Mouse (Mus musculus): ENCODE measurements around the gene Itgav. TPM values are rescaled to one million over a fixed set of nuclear protein-coding genes. Genes with fewer than 3 reads are reported as not detected.

The Itgav gene
- polyA plus RNA-seq, 1 experiment from 2014 or later, result 74.3 TPM

DNA sequence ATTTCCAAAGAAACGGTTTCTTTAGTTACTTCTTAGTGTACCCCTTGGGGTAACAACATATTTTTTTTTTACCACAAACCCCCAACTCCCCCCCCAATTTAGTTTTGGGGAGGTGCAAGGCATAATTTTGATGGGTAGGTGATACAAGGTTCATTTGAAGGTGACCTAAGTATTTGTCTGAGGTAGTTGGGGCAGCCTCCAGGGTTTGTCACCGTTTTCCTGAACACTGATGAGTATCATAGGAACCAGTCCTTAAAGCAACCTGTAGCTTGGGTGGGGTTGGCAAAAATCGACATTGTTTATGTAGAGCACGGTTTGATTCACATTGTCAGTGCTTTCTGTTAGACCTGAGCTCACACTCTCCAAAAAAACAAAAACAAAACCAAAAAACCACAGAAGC, 1.6 kb downstream of the Itgav start:
- ATAC-seq (ENCODE audit: low FRiP score, low TSS enrichment) (no peak), DNase-seq (ENCODE audit: low spot score) (no peak)
- no peaks in the 10 kb centered on the region for H3K36me3 ChIP-seq (ENCODE audit: control insufficient read depth, insufficient read depth, low read length)
- H3K9me3 ChIP-seq (ENCODE audit: control insufficient read depth, low read length), result no peaks in the 10 kb centered on the region
- H3K27me3 ChIP-seq (ENCODE audit: control insufficient read depth, insufficient read depth, low read length), result no peaks in the 10 kb centered on the region
- peak overlapping the region; percentile 95 for H3K4me3 ChIP-seq (ENCODE audit: low read depth, low read length)
- peaks cover 15% of the 10 kb centered on the region for H3K4me1 ChIP-seq (replicated peaks; ENCODE audit: control insufficient read depth, insufficient read depth)
- no peak for TF ChIP-seq CTCF (IDR thresholded peaks at IDR 0.05; ENCODE audit: low read depth)
- TF ChIP-seq EP300 (optimal IDR thresholded peaks at IDR 0.05), result no peak
- peak overlapping the region; percentile 79 for H3K4me2 ChIP-seq (replicated peaks; ENCODE audit: low read depth)
- H3K27ac ChIP-seq (replicated peaks), result peak overlapping the region; percentile 45; the same call in 1 of the 2 replicates
- peak overlapping the region; percentile 96 for H3K9ac ChIP-seq (ENCODE audit: low read length)
- WGBS, result 51% methylated on average over 4 of the region's 4 CpGs

DNA sequence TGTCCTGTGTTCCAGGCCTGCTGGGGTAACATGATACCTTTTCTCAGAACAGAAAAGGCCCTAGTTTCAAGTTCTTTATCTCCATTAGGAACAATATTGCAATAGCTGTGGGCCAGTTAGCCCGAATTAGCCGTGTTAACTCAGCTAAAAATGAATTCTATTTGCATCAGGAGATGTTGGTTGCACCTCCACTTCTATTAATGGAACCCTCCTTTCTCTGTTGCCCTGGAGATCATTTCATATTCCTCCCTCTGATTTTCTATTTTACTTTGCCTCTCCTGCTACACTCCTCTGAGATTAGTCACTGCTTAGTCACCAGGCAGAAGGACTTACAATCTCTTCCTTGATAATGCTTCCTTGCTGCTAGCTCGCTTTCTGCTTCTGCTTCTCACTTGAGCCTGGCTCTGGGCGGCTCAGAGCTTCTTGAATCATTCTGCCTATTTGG, 4.1 kb downstream of the Itgav start:
- Histone ChIP-seq H3K4me3 (ENCODE audit: low read depth, low read length) (no peak overlapping the region), H3K36me3 (ENCODE audit: control insufficient read depth, insufficient read depth, low read length) (no peaks in the 10 kb centered on the region; the same call in 1 of the 2 replicates), H3K27ac (replicated peaks) (no peak overlapping the region), H3K27me3 (ENCODE audit: control insufficient read depth, insufficient read depth, low read length) (no peaks in the 10 kb centered on the region), H3K4me1 (replicated peaks; ENCODE audit: control insufficient read depth, insufficient read depth) (peaks cover 15% of the 10 kb centered on the region), H3K4me2 (replicated peaks; ENCODE audit: low read depth) (no peak overlapping the region; the same call in 1 of the 2 replicates), H3K9ac (ENCODE audit: low read length) (no peak overlapping the region), H3K9me3 (ENCODE audit: control insufficient read depth, low read length) (no peaks in the 10 kb centered on the region)
- DNase-seq (ENCODE audit: low spot score) (no peak), ATAC-seq (ENCODE audit: low FRiP score, low TSS enrichment) (0 out of 2 replicates have a peak, but pooled peaks have one; percentile 23)
- no peak for TF ChIP-seq CTCF (IDR thresholded peaks at IDR 0.05; ENCODE audit: low read depth)
- no peak for TF ChIP-seq EP300 (optimal IDR thresholded peaks at IDR 0.05)
- WGBS, result 46% methylated on average over 4 of the region's 4 CpGs

DNA sequence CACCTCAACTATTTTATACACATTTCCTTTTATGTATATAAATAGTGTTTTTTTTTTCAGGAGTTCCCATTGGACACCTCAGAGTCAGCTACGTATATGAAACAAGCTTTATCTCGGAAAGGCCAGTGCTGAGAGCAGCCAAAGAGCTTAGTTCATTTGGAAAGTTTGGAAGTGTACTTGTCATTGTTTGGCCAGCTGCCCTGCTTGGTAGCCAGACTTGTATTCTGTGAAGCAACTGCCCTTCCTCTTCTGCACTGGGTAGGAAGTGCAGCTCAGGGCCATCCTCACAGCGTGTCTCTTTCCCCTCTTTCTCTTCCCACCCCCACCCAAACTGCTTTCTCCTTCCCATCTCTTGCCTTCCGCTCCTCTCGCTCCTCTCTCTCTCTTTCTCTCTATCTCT, 5.1 kb downstream of the Itgav start:
- H3K27ac ChIP-seq (replicated peaks), result 0 out of 2 replicates have a peak overlapping the region, but pooled peaks have one; percentile 14
- DNase-seq (ENCODE audit: low spot score), result peak; percentile 36
- WGBS, result 48% methylated on average over 5 of the region's 5 CpGs
- ATAC-seq (ENCODE audit: low FRiP score, low TSS enrichment), result no peak
- TF ChIP-seq EP300 (optimal IDR thresholded peaks at IDR 0.05), result no peak
- TF ChIP-seq CTCF (IDR thresholded peaks at IDR 0.05; ENCODE audit: low read depth), result no peak
- H3K36me3 ChIP-seq (ENCODE audit: control insufficient read depth, insufficient read depth, low read length), result no peaks in the 10 kb centered on the region; the same call in 1 of the 2 replicates
- H3K4me1 ChIP-seq (replicated peaks; ENCODE audit: control insufficient read depth, insufficient read depth), result peaks cover 12% of the 10 kb centered on the region
- H3K9me3 ChIP-seq (ENCODE audit: control insufficient read depth, low read length), result no peaks in the 10 kb centered on the region
- no peak overlapping the region for H3K4me3 ChIP-seq (ENCODE audit: low read depth, low read length)
- H3K27me3 ChIP-seq (ENCODE audit: control insufficient read depth, insufficient read depth, low read length), result no peaks in the 10 kb centered on the region
- H3K4me2 ChIP-seq (replicated peaks; ENCODE audit: low read depth), result 0 out of 2 replicates have a peak overlapping the region, but pooled peaks have one; percentile 3
- no peak overlapping the region for H3K9ac ChIP-seq (ENCODE audit: low read length)

DNA sequence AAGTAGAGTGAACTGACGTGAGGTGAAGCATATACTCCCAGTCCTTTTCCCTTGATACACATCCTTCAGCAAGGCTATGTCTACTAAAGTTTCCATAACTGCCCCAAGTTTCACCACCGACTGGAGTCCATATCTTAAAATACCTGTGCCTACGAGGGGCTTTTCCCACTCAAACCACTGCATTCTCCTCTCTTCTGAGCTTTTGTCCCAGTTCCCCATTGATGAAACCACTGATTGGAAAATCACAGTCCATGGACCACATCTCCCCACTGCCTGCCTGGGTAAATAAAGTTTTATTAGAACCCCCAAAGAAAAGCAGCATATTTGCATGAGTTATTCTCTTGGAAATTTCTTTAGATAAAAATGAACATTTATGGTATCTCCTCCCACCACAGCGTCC, 8.7 kb downstream of the Itgav start:
- ATAC-seq (ENCODE audit: low FRiP score, low TSS enrichment), result no peak
- TF ChIP-seq CTCF (IDR thresholded peaks at IDR 0.05; ENCODE audit: low read depth), result no peak
- TF ChIP-seq EP300 (optimal IDR thresholded peaks at IDR 0.05), result no peak
- H3K9ac ChIP-seq (ENCODE audit: low read length), result no peak overlapping the region
- no peak overlapping the region for H3K4me3 ChIP-seq (ENCODE audit: low read depth, low read length)
- no peaks in the 10 kb centered on the region for H3K27me3 ChIP-seq (ENCODE audit: control insufficient read depth, insufficient read depth, low read length)
- no peak for DNase-seq (ENCODE audit: low spot score)
- WGBS, result 91% methylated on average over 4 of the region's 4 CpGs
- peaks cover 4% of the 10 kb centered on the region for H3K36me3 ChIP-seq (ENCODE audit: control insufficient read depth, insufficient read depth, low read length)
- H3K9me3 ChIP-seq (ENCODE audit: control insufficient read depth, low read length), result no peaks in the 10 kb centered on the region
- no peak overlapping the region for H3K4me2 ChIP-seq (replicated peaks; ENCODE audit: low read depth)
- H3K4me1 ChIP-seq (replicated peaks; ENCODE audit: control insufficient read depth, insufficient read depth), result peaks cover 9% of the 10 kb centered on the region
- H3K27ac ChIP-seq (replicated peaks), result no peak overlapping the region

DNA sequence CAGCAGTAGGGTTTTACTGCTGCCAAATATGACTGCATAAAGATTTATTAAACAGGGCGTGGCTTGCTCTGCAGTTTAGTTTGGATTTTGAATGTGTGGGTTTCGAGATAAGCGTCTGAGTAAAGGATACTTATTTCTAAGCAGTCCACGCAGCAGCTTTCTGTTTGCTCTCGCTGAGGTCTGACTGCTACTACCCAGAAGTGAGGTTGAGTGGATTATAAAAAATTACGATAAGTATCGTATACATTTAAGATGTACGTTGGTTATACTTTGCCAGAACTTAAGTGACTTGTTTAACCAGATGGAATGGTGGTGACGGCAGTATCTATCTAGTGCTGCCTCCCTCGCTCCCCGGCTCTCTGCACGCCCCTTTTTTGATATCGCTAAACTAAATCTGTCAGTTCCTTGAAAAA, 9.8 kb downstream of the Itgav start:
- 21% methylated on average over 13 of the region's 13 CpGs for WGBS
- ATAC-seq (ENCODE audit: low FRiP score, low TSS enrichment), result peak; percentile 63
- Histone ChIP-seq H3K27me3 (ENCODE audit: control insufficient read depth, insufficient read depth, low read length) (no peaks in the 10 kb centered on the region), H3K9ac (ENCODE audit: low read length) (no peak overlapping the region), H3K36me3 (ENCODE audit: control insufficient read depth, insufficient read depth, low read length) (peaks cover 4% of the 10 kb centered on the region), H3K4me3 (ENCODE audit: low read depth, low read length) (peak overlapping the region; percentile 14; the same call in 1 of the 2 replicates), H3K4me1 (replicated peaks; ENCODE audit: control insufficient read depth, insufficient read depth) (peaks cover 6% of the 10 kb centered on the region), H3K9me3 (ENCODE audit: control insufficient read depth, low read length) (no peaks in the 10 kb centered on the region), H3K27ac (replicated peaks) (peak overlapping the region; percentile 24; the same call in 1 of the 2 replicates), H3K4me2 (replicated peaks; ENCODE audit: low read depth) (peak overlapping the region; percentile 26)
- no peak for DNase-seq (ENCODE audit: low spot score)
- TF ChIP-seq CTCF (IDR thresholded peaks at IDR 0.05; ENCODE audit: low read depth) (no peak), EP300 (optimal IDR thresholded peaks at IDR 0.05) (no peak)

DNA sequence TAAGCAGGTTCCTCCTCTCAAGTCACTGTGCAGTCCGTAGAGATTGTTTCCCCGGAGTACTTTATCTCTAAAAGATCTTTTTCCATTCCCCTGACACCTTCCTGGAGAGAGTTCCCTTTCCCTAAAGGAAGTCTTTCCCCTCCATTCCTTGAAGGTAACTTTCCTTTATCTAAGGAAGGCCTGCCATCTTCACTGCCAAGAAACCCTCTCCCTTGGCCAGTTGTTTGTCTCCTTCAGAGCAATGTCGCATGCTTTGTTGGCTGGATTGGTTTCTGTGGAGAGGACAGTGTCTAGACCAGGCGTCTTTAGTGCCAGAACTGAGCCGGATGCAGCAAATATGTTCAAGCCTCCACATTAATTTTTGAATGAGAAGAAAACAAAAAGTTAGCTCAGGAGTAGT, 11.1 kb downstream of the Itgav start:
- ATAC-seq (ENCODE audit: low FRiP score, low TSS enrichment), result no peak
- WGBS, result 65% methylated on average over 5 of the region's 5 CpGs

More for the DNA sequence above, 11.1 kb downstream of the Itgav start:
- H3K4me1 ChIP-seq (replicated peaks; ENCODE audit: control insufficient read depth, insufficient read depth), result no peaks in the 10 kb centered on the region
- H3K36me3 ChIP-seq (ENCODE audit: control insufficient read depth, insufficient read depth, low read length), result peaks cover 4% of the 10 kb centered on the region
- no peaks in the 10 kb centered on the region for H3K9me3 ChIP-seq (ENCODE audit: control insufficient read depth, low read length)
- no peak for DNase-seq (ENCODE audit: low spot score)
- no peak overlapping the region for H3K9ac ChIP-seq (ENCODE audit: low read length)
- H3K4me3 ChIP-seq (ENCODE audit: low read depth, low read length), result no peak overlapping the region
- no peak overlapping the region for H3K27ac ChIP-seq (replicated peaks)
- no peak for TF ChIP-seq CTCF (IDR thresholded peaks at IDR 0.05; ENCODE audit: low read depth)
- no peak for TF ChIP-seq EP300 (optimal IDR thresholded peaks at IDR 0.05)
- H3K27me3 ChIP-seq (ENCODE audit: control insufficient read depth, insufficient read depth, low read length), result no peaks in the 10 kb centered on the region
- no peak overlapping the region for H3K4me2 ChIP-seq (replicated peaks; ENCODE audit: low read depth)
